Mouse (Mus musculus) CH12.LX (cell line): ENCODE measurements around the gene Atoh7. TPM values are rescaled to one million over a fixed set of nuclear protein-coding genes. Genes with fewer than 3 reads are reported as not detected.
A peak's percentile ranks its signal among the peaks of the same experiment; 100 is the strongest.

Experiments used
- DNase-seq: peaks from one replicate; pipeline ENCODE4 v3.0.0-alpha.2; 2013; ENCODE audit errors: extremely low read depth
- H3K27ac ChIP-seq: 2 replicates; pipeline ENCODE4 v1.5.1; 2012; ENCODE audit warnings: low read depth, mild to moderate bottlenecking, control low read depth, moderate library complexity; ENCODE audit not compliant: insufficient read depth
- H3K27me3 ChIP-seq: replicated peaks from 2 replicates; pipeline ENCODE3; 2012; ENCODE audit warnings: inconsistent platforms
- H3K36me3 ChIP-seq, 2 experiments: replicated peaks in 1 of 2; 2 replicates each; pipeline versions ENCODE3 to v1.6.1; 2012; ENCODE audit warnings: inconsistent platforms in 1 of 2, low read length in 1 of 2, mild to moderate bottlenecking in 1 of 2, mixed read lengths in 1 of 2, moderate library complexity in 1 of 2; ENCODE audit not compliant: control insufficient read depth in 1 of 2, insufficient read depth in 1 of 2
- H3K4me1 ChIP-seq, 2 experiments: 2 replicates each; pipeline ENCODE4 v1.6.1; 2012; ENCODE audit warnings: inconsistent platforms in 1 of 2, moderate library complexity in 1 of 2; ENCODE audit not compliant: insufficient read depth in 2 of 2, control insufficient read depth in 1 of 2
- H3K4me2 ChIP-seq: 2 replicates; pipeline ENCODE4 v1.6.1; 2012; ENCODE audit warnings: low read depth, mild to moderate bottlenecking, control low read depth; ENCODE audit not compliant: poor library complexity, insufficient read depth, severe bottlenecking
- H3K4me3 ChIP-seq, 3 experiments: fragments of 150-350 bp in 1 of 3; sonication (generic) in 1 of 3; replicated peaks in 1 of 3; 2 replicates each; pipeline versions ENCODE3 to v1.5.1; 2011 to 2012; ENCODE audit warnings: low read depth in 2 of 3, low read length in 2 of 3, mild to moderate bottlenecking in 2 of 3, moderate library complexity in 2 of 3, control low read depth in 1 of 3, improper control_type of control experiment in 1 of 3, inconsistent platforms in 1 of 3, mixed read lengths in 1 of 3; ENCODE audit not compliant: poor library complexity in 1 of 3
- H3K79me2 ChIP-seq: replicated peaks from 2 replicates; pipeline ENCODE4 v1.6.1; 2012; ENCODE audit warnings: mild to moderate bottlenecking, moderate library complexity; ENCODE audit not compliant: control insufficient read depth, poor library complexity, insufficient read depth, severe bottlenecking; ENCODE audit errors: extremely low read depth
- H3K9ac ChIP-seq: 2 replicates; pipeline ENCODE4 v1.6.1; 2012; ENCODE audit warnings: low read depth, mild to moderate bottlenecking, control low read depth, moderate library complexity; ENCODE audit not compliant: insufficient read depth
- H3K9me3 ChIP-seq: replicated peaks from 2 replicates; pipeline ENCODE3; 2012; ENCODE audit warnings: low read length, inconsistent platforms, mixed read lengths
- CHD2 ChIP-seq: IDR thresholded peaks from 2 replicates; pipeline ENCODE4 v1.6.1; 2011; ENCODE audit warnings: low read length, improper control_type of control experiment
- CTCF ChIP-seq, 2 experiments: IDR thresholded peaks in 1 of 2; conservative IDR thresholded peaks in 1 of 2; 2 replicates each; pipeline ENCODE4 v1.5.1; 2011 to 2012; ENCODE audit warnings: low read depth in 2 of 2, low read length in 2 of 2, improper control_type of control experiment in 1 of 2, inconsistent platforms in 1 of 2, mild to moderate bottlenecking in 1 of 2, moderate library complexity in 1 of 2
- ETS1 ChIP-seq: conservative IDR thresholded peaks from 2 replicates; pipeline ENCODE4 v1.6.1; 2012; ENCODE audit warnings: low read depth, mild to moderate bottlenecking, inconsistent platforms, low read length, improper control_type of control experiment, moderate library complexity
- GABPA ChIP-seq: IDR thresholded peaks from 2 replicates; pipeline ENCODE4 v1.6.1; 2012; ENCODE audit warnings: low read depth, low read length, improper control_type of control experiment, inconsistent platforms; ENCODE audit not compliant: insufficient replicate concordance
- HCFC1 ChIP-seq: IDR thresholded peaks from 2 replicates; pipeline ENCODE4 v1.6.1; 2012; ENCODE audit warnings: low read depth, mild to moderate bottlenecking, inconsistent platforms, low read length, improper control_type of control experiment
- IRF4 ChIP-seq: IDR thresholded peaks from 2 replicates; pipeline ENCODE4 v1.6.1; 2014; ENCODE audit warnings: low read depth, mild to moderate bottlenecking, inconsistent platforms, low read length, improper control_type of control experiment
- JUN ChIP-seq: IDR thresholded peaks from 2 replicates; pipeline ENCODE4 v1.6.1; 2011; ENCODE audit warnings: low read depth, mild to moderate bottlenecking, low read length, improper control_type of control experiment, moderate library complexity; ENCODE audit not compliant: insufficient read depth
- JUND ChIP-seq: conservative IDR thresholded peaks from 2 replicates; pipeline ENCODE4 v1.6.1; 2011; ENCODE audit warnings: low read depth, low read length, improper control_type of control experiment
- MAX ChIP-seq: IDR thresholded peaks from 2 replicates; pipeline ENCODE4 v1.6.1; 2011; ENCODE audit warnings: low read length, improper control_type of control experiment
- MAZ ChIP-seq: IDR thresholded peaks from 2 replicates; pipeline ENCODE4 v1.6.1; 2012; ENCODE audit warnings: low read depth, mild to moderate bottlenecking, inconsistent platforms, low read length, improper control_type of control experiment, moderate library complexity
- NRF1 ChIP-seq: IDR thresholded peaks from 2 replicates; pipeline ENCODE4 v1.6.1; 2014; ENCODE audit warnings: low read depth, mild to moderate bottlenecking, inconsistent platforms, low read length, improper control_type of control experiment, moderate library complexity
- POLR2AphosphoS2 ChIP-seq: IDR thresholded peaks from 2 replicates; pipeline ENCODE4 v1.6.1; 2011; ENCODE audit warnings: low read depth, low read length, improper control_type of control experiment
- RAD21 ChIP-seq: IDR thresholded peaks from 2 replicates; pipeline ENCODE4 v1.6.1; 2011; ENCODE audit warnings: low read depth, mild to moderate bottlenecking, low read length, improper control_type of control experiment, moderate library complexity
- RCOR1 ChIP-seq: conservative IDR thresholded peaks from 2 replicates; pipeline ENCODE4 v1.6.1; 2012; ENCODE audit warnings: low read depth, mild to moderate bottlenecking, inconsistent platforms, low read length, improper control_type of control experiment
- SMC3 ChIP-seq: IDR thresholded peaks from 2 replicates; pipeline ENCODE4 v1.6.1; 2011; ENCODE audit warnings: low read depth, low read length, improper control_type of control experiment
- TCF12 ChIP-seq: IDR thresholded peaks from 2 replicates; pipeline ENCODE4 v1.6.1; 2014; ENCODE audit warnings: low read depth, mild to moderate bottlenecking, inconsistent platforms, low read length, improper control_type of control experiment
- USF2 ChIP-seq: conservative IDR thresholded peaks from 2 replicates; pipeline ENCODE4 v1.6.1; 2011; ENCODE audit warnings: low read depth, low read length, improper control_type of control experiment
- ZC3H11A ChIP-seq: IDR thresholded peaks from 2 replicates; pipeline ENCODE4 v1.6.1; 2012; ENCODE audit warnings: low read depth, mild to moderate bottlenecking, inconsistent platforms, low read length, improper control_type of control experiment
- ZMIZ1 ChIP-seq: IDR thresholded peaks from 2 replicates; pipeline ENCODE4 v1.6.1; 2012; ENCODE audit warnings: low read depth, mild to moderate bottlenecking, inconsistent platforms, low read length, improper control_type of control experiment
- dilution Hi-C: fragments of 300-500 bp; cut with MboI; formaldehyde crosslinking; loops from 2 replicates; pipeline ENCODE4 v1.14.3; 2020; ENCODE audit warnings: low sequenced_read_pairs; ENCODE audit not compliant: extremely low pct_unique_long_range_greater_than_20kb, extremely low pct_ligation_motif_present
- in situ Hi-C: fragments of 300-500 bp; cut with MboI; formaldehyde crosslinking; loops from 3 replicates; pipeline ENCODE4 v1.14.3; 2019; ENCODE audit warnings: low sequenced_read_pairs, low pct_ligation_motif_present, low pct_unique_long_range_greater_than_20kb, mixed read lengths
- polyA plus RNA-seq: library from polyadenylated mRNA; unstranded; fragments of >175 nt; gene quantifications from 2 replicates; pipeline ENCODE4 v1.2.1, GENCODE M21; 2012; ENCODE audit warnings: low read depth; ENCODE audit not compliant: insufficient read length
- total RNA-seq, 2 experiments: library from RNA; depleted of rRNA; stranded (reverse); fragments of 300-350 nt in 1 of 2; fragments of >200 nt in 1 of 2; gene quantifications; 2 replicates each; pipeline ENCODE4 v1.2.3; 2012 to 2014

Atoh7 gene
- total and polyA plus RNA-seq, 3 experiments = not detected

DNA sequence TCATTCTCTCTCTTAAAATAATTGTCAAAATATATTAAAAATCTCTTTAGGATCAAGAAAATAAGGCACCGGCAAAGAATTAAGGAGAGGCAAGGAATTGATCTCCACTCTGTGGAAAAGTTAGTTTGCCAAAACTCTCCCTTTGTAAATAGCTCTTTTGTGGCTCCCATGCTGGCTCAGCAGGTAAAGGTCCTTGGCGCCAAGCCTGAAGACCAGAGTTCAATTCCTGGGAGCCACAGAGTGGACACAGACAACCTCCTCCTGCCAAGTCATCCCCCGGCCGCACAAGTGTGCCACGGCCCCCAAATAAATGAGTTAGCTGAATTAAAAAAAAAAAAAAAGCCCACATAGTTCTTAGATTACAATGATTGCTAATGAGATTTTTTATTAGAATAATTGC lies 36.8 kb upstream of the Atoh7 start:
- H3K4me2 ChIP-seq = no peak overlapping the region
- no peak overlapping the region for H3K4me3 ChIP-seq
- DNase-seq = no peak
- peaks cover 0 to 5% of the 10 kb centered on the region in 2 experiments; a peak in 1 of 4 replicates for H3K4me1 ChIP-seq
- H3K79me2 ChIP-seq = no peaks in the 10 kb centered on the region
- H3K27ac ChIP-seq = no peak overlapping the region
- H3K9ac ChIP-seq = no peak overlapping the region
- no peaks in the 10 kb centered on the region for H3K36me3 ChIP-seq
- dilution Hi-C loops = no loop called here
- no peaks in the 10 kb centered on the region for H3K9me3 ChIP-seq
- in situ Hi-C loops = no loop called here
- no peaks in the 10 kb centered on the region for H3K27me3 ChIP-seq
- TF ChIP-seq RCOR1 (no peak), HCFC1 (no peak), NRF1 (no peak), ZMIZ1 (no peak), CHD2 (no peak), JUND (no peak), MAZ (no peak), CTCF (conservative IDR thresholded peaks at IDR 0.05 in 1 of 2, IDR thresholded peaks at IDR 0.05 in 1 of 2; ENCODE audit: low read depth in 2 of 2, low read length in 2 of 2) (no peak), USF2 (no peak), SMC3 (no peak), JUN (no peak), ZC3H11A (no peak), RAD21 (no peak), TCF12 (no peak), MAX (no peak), GABPA (no peak), ETS1 (no peak)

DNA sequence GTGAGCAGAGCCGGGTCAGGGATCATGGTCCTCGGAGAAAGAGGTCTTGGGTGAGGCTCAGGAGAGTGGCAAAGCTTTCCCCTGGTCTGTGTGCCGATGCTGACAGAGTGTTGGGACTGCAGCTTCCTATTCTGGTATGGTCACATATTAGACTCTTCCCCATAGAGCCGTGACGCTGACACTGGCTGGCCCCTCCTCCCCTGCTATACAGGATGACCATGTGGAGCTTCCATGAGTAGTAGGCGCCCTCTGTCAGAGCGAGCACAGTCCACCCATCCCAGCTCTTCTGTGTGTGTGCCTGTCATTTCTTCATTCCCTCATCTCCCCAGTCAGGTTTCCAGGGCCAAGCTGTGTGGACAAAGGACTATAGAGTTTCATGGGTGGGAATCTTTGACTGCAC lies 36.1 kb upstream of the Atoh7 start:
- Histone ChIP-seq H3K4me1 (peaks cover 0 to 5% of the 10 kb centered on the region in 2 experiments; a peak in 1 of 4 replicates), H3K9me3 (no peaks in the 10 kb centered on the region), H3K9ac (no peak overlapping the region), H3K4me2 (no peak overlapping the region), H3K4me3 (no peak overlapping the region), H3K27me3 (no peaks in the 10 kb centered on the region), H3K36me3 (no peaks in the 10 kb centered on the region), H3K79me2 (no peaks in the 10 kb centered on the region), H3K27ac (no peak overlapping the region)
- dilution Hi-C loops = no loop called here
- no peak for DNase-seq
- TF ChIP-seq ZMIZ1 (no peak), IRF4 (no peak), POLR2AphosphoS2 (no peak), JUN (no peak), SMC3 (0 out of 2 replicates have a peak, but pooled peaks have one; percentile 4)
- in situ Hi-C loops = no loop called here
